Comparison of ENCODE assay signal across 9 mouse cellular contexts in genomic region chr4:151095207-151095606, GRCm38 (mm10). TPM values are rescaled to one million over a fixed set of nuclear protein-coding genes. Genes with fewer than 3 reads are reported as not detected.
A peak's percentile ranks its signal among the peaks of the same experiment; 100 is the strongest.
DNase-seq lines count a peak whose midpoint lies in the region; ATAC-seq lines count a peak whose summit lies in the region.
"Had no signal": no experiment of that assay in that cellular context is flagged by ENCODE, and none has a peak within 500 bp of the region (broad histone marks: within the 10 kb centered on the region; RNA-seq: fewer than 3 reads in every experiment).

No protein-coding gene starts in this region.

- H3K9ac ChIP-seq in neural tube, embryonic 15.5 days (replicated peaks), result no peak overlapping the region

- H3K36me3 ChIP-seq in neural tube, embryonic 15.5 days, result peaks cover 6% of the 10 kb centered on the region; the same call in 1 of the 2 replicates

- no peak overlapping the region for H3K4me3 ChIP-seq in neural tube, embryonic 15.5 days (replicated peaks)

- WGBS in neural tube, embryonic 15.5 days, result 34% methylated on average over 2 of the region's 2 CpGs

- no peaks in the 10 kb centered on the region for H3K27me3 ChIP-seq in neural tube, embryonic 15.5 days (replicated peaks)

- H3K9me3 ChIP-seq in neural tube, embryonic 15.5 days (replicated peaks), result no peaks in the 10 kb centered on the region

- peak; percentile 45 for DNase-seq in gastrocnemius, postnatal 10 days
- no peak for DNase-seq in gastrocnemius, adult 8-10 months (ENCODE audit: low spot score in 2 of 2)
- DNase-seq in neural tube, embryonic 10.5 days (ENCODE audit: extremely low spot score, low spot score), result peak; percentile 26
- DNase-seq in cerebellum, postnatal 14 days, result peak; percentile 70 to 88
- peak; percentile 28 for DNase-seq in kidney, postnatal 14 days
- peak; percentile 45 for DNase-seq in testis, postnatal 14 days (ENCODE audit: low spot score)
- no peak for DNase-seq in spleen, postnatal 36 days (ENCODE audit: low spot score in 2 of 2)

- no peak overlapping the region for H3K27ac ChIP-seq in neural tube, embryonic 15.5 days (replicated peaks)

- no peak for ATAC-seq in neural tube, embryonic 15.5 days (ENCODE audit: low FRiP score)

- no peak overlapping the region for H3K4me2 ChIP-seq in neural tube, embryonic 15.5 days

- H3K4me1 ChIP-seq in neural tube, embryonic 15.5 days, result peaks cover 52% of the 10 kb centered on the region

RNA-seq across cellular contexts. Expression of gene Gm13090, which starts 5.8 kb away (rescaled TPM):
- total RNA-seq in gastrocnemius, postnatal 10 days (2021), result not detected
- not detected for total RNA-seq in gastrocnemius, adult 8-10 months (2022)
- polyA plus RNA-seq in neural tube, embryonic 15.5 days (2015; fragmentation: Nextera tagmentation; extraction: Ambion mirVana), result 0.34 TPM in 1 of 2 replicates, not detected in the other
- total RNA-seq: layer of hippocampus, adult 18-20 months had no signal

RNA-seq across cellular contexts. Expression of gene Vamp3, which starts 37.4 kb away (rescaled TPM):
- total RNA-seq in gastrocnemius, postnatal 10 days (2021), result 10 to 100 TPM; 62.2 to 65.4 TPM
- 10 to 100 TPM; 51.9 to 60.7 (median 57.1) TPM for total RNA-seq in gastrocnemius, adult 8-10 months (2022)
- polyA plus RNA-seq in neural tube, embryonic 15.5 days (2015; fragmentation: Nextera tagmentation; extraction: Ambion mirVana), result 46.1 and 57.9 TPM in 2 replicates

RNA-seq across cellular contexts. Expression of gene Per3, which starts 50.7 kb away (rescaled TPM):
- 10 to 100 TPM; 15.5 to 17.0 TPM for total RNA-seq in gastrocnemius, postnatal 10 days (2021)
- 10 to 100 TPM in 3 of 4 experiments, 1 to 10 TPM in 1; 6.5 to 14.8 (median 11.6) TPM for total RNA-seq in gastrocnemius, adult 8-10 months (2022)
- polyA plus RNA-seq in neural tube, embryonic 15.5 days (2015; fragmentation: Nextera tagmentation; extraction: Ambion mirVana), result 3.6 and 4.3 TPM in 2 replicates

Comparison
In these comparisons a context has a peak if more than half of its experiments do, and no peak if none do; other contexts are left out.
1. DNase-seq: peak in gastrocnemius, postnatal 10 days (single experiment), neural tube, embryonic 10.5 days (single experiment), cerebellum, postnatal 14 days (2 of 2), kidney, postnatal 14 days (single experiment) and testis, postnatal 14 days (single experiment); none in gastrocnemius, adult 8-10 months (0 of 2) and spleen, postnatal 36 days (0 of 2).